Mouse (Mus musculus) cerebellum, postnatal 36 days (tissue): ENCODE data around the gene Elmo2.

Source experiments
- DNase-seq, 2 experiments: peaks; one replicate each; pipeline ENCODE4 v3.0.0; 2021 to 2022; ENCODE audit warnings: mixed read lengths in 2 of 2

The Elmo2 gene

DNA sequence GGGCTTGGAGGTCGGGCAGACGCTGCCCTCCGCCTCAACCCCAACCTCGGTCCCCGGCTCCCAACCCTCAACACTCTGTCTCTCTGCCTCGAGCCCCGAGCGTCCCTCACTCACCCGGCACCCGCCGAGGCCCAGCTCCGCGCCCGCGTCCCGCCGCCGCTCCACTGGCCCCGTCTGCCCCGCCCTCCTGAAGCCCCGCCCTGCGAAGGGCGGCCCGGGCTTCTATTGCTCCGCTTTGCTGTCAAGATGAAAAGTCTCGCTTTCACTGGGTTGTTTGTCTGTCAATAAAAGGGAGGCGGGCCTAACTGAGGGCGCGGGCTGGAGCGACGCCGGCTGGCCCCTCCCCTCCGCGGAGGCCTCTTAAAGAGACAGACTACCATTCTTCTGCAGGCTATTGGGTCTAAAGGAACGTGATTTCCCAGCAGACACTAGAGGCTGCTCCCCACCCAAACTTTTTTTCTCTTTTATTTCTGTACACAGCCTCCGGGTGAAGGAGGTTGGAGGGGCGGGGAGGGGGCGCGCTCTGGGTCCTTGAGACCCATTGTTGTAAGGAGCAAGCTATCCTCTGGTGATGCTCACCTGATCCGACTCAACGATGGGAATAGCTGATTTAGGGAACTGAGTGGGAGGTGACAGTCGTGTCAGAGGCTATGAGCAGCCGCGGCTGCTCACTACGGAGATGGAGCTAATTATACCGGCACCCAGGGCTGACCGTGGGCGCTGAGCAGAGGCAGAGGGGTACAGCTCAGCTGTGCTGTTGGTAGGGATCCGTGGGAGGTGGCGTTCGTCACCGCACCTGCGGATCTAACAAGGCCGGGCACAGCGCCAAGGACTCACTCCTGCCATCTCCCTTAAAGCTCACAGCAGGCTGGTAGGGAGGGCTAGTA is at the start of gene Elmo2:
Elmo2 (minus strand) TSS at position 176 of the 887 bp plus-strand sequence.
- peak; percentile 97 to 99 for DNase-seq

DNA sequence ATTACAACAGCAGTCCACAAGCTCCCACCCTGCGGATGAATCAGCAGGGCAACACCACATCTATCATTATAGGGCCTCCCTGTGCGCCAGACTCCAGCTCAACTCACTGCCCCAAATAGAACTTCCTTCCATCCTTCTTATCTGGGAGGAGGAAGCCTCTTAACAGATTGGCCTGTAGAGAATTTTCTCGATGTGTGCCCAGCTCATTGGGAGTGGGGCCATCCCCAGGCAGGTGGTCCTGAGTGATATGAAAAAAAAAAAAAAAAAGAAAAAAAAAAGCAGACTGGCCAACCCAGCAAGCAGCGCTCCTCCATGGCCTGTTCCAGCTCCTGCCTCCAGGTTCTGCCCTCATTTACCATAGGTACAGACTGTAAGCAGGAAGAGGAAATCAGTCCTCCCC is 49.7 kb upstream of the Elmo2 start:
- DNase-seq: no peak

DNA sequence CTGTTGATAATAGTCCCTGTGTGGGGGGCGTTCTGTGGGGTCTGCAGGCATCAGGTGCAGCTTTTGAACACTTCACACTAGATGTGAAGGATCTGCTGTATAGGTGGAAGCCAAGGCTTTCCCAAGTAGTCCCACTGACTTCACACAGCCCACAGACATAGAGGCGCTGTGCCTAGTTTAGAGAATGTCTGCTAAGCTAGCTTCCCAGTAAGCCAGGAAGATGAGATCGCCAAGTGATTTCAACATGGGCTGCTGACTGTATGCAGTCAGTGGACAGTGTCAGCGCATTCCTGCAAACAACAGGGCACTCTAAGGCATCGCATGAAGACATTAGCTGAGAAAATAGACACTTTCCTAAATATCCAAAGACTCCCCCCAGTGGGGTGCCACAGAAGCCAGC is 49.2 kb upstream of the Elmo2 start:
- DNase-seq: no peak

DNA sequence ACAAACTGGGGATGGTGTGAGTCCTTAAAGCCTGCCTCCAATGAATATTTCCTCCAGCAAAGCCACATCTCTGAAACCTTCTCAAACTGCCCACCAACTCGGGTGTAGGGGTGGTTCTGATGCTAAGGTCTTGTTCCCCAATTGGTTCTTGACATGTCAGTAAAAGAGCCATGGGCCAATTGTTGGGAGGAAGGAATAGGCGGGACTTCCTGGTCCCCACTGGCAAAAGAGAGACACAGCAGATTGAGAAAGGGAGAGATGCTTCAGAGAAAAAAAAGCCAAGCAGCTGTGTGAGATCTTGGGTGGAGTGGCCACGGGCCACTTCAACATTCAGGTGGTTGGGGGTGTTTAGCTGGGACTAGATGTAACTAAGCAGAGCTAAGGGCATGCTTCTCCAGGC is 44.8 kb upstream of the Elmo2 start:
- no peak for DNase-seq

DNA sequence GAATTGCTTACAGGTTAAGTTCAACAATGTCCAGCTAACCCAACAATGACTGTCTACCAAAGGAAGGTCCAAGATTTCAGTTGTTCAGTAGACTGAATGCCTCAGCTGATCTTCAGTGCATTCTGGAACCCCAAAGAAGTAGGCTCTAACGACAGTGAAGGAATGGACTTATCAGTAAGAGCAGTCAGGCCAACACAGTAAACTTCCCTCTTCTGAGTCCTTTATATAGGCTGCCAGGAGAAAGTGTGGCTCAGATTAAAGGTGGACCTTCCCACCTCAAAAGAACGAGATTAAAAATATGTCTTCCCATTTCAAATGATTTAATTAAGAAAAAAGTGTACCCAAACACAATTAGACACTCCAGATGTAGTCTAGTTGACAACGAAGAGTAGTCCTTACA is 44.1 kb upstream of the Elmo2 start:
- DNase-seq: no peak

DNA sequence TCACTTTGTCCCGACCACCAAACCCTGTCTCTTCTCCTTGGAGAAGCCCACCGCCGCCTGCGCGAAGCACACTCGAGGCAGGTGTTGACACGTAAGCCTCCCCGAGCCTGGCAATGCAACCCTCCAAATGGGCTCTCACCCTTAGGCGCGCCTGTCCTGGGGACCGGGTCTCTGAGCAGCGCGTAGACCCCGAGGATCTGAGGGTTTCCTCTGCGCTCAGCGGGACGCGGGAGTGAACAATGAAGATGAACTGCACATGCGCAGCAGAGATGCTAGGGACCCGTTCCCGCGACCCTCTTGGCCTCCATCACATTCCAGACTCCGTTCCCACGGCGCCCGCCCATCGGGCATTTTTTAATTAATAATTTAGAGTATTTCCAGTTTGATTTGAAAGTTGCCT is 42.2 kb upstream of the Elmo2 start, which contains the start of gene Zfp663:
Zfp663 (minus strand) TSS at position 234 of the 400 bp plus-strand sequence.
- no peak for DNase-seq

DNA sequence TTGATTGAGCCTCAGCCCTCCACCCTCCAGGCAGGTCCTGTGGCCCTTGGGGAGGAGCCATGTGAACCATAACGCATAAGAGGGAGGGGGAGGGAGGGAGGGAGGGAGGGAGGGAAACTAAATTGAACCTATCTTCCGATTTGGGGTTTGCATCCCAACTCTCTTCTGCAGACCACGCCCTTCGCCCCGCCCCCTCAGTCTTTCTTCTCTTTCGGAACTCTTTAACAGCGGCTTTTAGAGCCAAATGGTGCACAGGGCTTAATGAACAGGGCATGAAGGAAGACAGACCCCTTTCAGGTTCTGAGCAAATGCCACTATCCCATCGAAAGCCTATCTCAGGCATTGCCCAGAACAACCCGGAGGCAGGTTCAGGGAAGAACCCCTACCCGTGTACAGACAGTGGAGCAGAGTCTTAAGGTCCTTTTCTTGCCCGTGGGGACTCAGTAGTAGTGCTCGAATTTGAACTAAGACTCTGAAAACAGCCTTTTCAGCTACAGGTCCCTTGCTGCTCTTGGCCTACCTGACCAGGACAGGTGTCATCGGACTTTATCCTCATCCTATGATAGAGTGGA is 41.7 kb upstream of the Elmo2 start:
- DNase-seq: no peak

DNA sequence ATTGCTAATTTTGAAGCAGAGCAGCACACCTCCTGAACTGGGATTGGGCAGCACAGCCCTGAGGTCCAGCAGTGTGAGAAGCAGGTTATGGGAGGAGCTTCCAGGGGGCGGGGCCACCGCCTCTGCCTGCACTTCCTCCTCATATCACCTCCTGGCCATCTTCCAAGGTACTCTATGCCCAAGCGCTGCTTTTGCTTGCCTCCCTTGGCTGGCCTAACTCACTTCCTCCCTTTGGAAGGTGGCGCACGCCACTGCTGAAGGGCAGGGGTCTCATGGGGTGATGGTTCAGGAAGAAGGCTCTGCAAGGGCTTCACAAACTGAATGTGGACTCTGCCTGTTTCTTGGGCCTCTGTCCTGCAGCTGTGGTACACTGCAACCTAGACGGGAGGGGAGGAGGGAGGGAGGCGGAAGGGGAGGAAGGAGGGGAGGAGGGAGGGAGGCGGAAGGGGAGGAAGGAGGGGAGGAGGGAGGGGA is 40.8 kb upstream of the Elmo2 start:
- no peak for DNase-seq

DNA sequence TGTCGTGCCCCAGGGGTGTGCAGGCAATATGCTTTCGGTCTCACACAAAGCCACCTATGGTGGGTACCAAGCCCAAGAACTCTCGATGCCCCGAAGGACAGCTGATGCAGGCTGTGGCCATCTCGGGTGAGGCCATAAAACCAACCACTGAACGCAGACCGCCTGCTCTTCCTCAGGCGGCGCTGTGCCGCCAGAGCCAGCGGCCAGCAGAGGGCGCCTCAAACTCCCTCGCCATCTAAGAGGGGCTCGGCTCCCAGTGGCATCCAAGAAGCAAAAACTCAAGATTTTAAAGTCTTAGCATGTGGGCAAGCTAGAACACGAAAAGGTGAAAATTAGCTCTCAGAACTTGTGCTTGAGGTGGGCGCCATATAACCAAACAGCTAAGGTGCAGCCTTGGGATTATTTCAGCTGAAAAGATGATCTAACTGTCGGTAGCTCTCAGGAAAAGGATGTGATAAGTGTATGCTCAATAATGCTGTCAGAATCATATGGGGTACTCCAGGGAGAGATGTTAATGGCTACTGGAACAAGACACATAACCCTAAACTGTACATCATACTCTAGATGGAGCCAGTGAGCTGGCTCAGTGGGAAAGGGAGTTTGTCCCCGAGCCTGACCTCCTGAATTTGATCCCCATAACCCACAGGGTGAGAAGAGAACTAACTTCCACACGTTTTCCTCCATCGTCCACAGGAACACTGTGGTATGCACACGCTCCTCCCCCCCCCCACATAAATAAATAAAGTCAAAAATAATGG is 38.2 kb upstream of the Elmo2 start:
- peak; percentile 65 to 72 for DNase-seq

DNA sequence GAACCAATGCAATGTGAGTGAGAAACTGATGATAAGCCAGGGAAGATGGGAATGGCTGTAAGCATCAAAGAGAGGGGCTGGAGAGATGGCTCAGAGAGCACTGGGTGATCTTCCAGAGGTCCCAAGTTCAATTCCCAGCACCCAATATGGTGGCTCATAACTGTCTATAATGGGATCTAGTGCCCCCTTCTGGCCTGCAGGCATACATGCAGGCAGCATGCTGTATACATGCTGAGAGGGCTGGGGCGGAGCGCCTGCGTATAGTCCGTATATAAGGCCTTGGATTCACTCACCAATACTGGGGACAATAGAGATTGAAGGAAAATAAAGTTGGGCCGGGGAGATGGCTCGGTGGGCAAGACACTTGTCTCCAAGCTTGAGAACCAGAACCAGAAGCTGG is 37.0 kb upstream of the Elmo2 start:
- no peak for DNase-seq

DNA sequence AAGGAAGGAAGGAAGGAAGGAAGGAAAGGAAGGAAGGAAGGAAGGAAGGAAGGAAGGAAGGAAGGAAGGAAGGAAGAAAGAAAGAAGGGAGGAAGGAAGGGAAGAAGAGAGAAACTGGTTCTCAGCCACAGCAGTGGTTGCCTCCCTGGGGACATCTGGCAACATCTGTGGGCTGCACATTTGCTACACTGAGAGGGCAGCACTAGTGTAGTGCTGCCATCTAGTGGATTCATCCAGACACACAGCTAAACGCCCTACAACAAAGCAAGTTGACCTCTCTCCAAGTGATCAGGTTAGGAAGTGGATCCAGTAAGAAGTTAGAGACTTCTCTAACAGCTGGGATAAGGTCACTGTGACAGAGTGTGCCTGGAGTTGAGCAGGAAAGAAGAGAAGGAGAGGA is 34.6 kb upstream of the Elmo2 start:
- DNase-seq: peak; percentile 36 to 44

DNA sequence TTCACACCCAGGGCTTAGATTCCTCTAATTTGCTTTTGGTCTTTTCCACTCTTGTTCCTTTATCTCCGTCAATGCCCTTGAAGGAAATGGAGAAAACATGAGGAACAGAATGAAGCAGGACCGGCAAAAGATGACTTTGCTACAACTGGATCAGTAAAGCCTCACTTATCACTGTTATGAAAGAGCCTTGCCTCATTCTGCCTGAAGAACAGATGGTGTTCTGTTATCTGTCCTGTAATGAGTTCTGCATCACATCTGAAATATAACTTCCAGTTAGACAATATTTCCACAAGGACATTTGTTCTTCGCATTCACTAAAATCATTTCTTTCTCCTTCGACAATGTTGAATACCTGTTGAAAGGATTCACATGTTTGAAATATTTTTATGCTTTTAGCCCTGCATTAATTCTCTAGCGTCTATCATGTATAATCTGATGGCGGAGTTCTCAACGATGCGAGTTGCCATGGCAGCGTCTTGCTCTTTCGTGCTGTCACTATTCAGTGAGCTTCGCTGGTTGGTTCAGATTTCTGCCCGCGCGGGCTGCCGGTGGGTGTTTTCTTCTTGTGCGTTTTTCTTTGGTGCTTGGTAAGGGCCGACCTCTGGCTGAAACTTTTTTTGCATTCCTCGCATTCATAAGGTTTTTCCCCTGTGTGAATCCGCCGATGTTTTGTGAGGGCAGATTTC is 25.7 kb upstream of the Elmo2 start:
- DNase-seq: no peak

DNA sequence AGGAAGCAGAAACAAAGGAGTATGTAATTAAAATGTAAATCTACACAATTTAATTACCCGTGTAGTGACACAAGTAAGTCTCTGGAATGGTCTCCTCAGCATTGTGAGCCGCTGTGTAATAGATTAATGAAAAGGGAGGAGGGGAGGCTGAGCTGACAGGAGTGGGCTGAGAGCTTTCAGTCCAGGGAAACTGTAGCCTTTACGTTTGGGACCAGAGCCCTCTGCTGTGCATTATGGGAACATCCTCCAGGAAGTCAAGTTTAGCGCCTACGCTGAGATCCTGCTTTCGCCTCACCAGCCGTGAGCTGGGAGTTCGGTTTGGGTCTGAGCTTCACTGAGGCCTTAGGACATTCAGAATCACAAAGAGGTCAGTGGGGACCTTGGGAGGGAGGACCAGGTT is 23.2 kb upstream of the Elmo2 start:
- DNase-seq: peak; percentile 50 to 54

DNA sequence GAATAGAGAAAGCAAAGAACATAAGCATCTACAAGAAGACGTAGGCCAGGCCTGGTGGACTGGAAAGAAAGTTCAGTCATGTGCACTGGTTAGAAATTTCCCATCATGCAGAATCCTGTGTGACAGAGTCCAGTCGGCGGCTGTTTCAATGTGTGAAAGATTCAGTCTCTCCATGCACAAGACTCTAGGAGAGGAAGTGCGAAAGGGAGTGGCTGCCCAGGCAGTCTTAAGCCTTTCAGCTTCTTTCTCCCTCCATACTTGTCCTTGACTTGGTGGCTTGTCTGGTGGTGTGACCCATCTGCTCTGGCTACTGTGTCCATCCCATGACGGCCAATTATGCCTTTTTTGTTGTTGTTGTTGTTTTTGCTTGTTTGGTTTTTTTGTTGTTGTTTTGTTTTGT is 19.9 kb upstream of the Elmo2 start:
- no peak for DNase-seq

DNA sequence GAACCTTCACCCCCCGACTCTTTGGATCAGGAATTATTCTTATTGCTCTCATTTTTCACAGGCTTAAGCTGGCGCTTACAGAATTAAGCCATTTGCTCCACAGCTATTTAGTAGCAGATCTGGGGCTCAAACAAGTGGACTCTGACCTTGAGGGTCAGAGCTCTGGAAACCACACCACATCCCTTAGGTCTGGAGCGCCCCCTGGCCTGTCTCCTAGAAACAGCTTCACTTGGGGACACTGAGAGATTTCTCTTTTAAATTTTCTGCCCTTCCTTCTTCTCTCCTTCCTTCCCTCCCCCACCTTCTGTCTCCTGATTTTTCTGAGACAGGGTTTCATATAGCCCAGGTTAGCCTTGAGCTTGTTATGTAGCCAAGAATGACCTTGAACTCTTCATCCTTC is 10.9 kb upstream of the Elmo2 start:
- DNase-seq: peak; percentile 73 to 77

DNA sequence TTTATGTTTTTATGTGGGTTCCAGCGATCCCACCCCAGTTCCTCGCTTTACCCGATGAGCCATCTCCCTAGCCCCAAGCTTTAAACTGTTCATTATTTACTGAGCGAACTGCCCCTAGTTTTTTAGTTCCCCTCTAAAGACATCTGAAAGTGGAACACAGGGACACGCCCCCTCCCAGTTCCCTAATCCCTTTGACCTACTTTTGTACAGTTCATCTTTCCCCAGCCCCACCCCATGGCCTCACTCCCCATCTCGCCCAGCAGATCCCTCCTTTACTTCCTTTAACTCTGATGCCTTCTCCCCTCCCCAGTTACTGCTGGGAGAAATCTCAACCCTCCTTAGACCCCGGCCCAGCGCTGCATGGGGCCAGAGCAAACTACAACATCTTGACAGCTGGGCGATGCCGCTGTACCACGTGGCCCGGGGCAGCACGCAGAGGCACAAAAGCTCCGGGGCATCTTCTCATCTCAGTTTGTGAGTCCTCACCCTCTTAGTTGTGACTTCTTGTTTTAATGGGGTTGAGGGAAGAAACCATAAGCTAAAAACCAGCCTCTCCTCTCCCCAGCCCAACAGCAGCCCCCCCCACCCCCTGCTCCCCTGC is 6.4 kb upstream of the Elmo2 start:
- DNase-seq: no peak

DNA sequence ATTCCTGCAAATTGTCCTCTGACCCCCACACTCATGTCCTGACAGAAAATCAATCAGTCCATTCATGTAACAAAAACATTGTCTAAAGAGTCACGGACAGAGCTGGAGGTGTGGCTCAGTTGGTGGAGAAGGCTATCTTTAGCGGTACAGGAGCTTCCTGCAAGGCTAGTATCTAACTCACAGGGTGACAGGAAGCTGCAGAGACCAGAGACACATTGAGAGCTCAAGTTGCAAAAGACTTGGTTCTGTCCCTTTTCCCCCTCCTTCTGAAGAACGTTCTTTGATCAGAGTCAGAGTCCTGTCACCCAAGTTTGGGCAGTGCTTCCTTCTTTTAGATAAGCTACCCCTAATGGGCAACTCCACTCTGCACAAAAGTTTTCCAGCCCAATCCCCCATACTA is 3.4 kb upstream of the Elmo2 start:
- DNase-seq: no peak

DNA sequence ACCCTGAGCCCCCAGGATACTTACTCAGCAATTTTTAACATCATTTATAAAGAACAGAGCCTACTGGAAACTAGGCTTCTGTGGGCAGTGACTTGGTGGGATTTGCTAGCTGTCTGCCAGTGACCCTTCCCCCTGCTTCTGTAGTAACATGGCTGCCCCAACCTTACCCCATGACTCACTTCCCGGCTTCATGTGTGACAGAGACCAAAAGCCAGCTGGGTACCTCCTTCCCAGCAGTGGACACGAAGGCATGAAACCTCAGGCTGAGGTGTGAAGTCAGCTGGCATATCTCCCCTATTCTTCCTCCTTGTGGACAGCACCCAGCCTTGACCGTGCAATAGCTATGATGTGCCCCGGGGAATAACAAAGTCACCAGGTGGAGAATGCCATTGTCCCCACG is 2.5 kb upstream of the Elmo2 start:
- no peak for DNase-seq

DNA sequence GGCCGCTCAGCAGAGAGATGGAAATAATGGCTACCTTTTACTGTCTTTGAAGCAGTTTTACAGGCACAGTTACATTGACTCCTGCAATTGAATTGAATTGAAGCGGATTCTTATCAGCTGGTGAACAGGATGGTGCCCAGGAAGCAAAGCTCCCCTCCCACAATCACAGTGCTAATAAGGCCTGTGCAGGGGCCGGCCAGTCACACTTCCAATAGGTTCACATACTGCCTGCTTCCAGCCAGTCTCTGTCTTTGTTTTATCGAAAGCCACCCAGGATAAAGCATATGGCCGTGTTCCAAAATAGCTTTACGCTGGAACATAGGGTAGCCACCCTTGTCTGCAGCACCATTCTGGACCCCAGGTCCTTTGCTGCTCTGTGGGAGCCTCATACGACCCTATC is 1.1 kb upstream of the Elmo2 start:
- DNase-seq: no peak

DNA sequence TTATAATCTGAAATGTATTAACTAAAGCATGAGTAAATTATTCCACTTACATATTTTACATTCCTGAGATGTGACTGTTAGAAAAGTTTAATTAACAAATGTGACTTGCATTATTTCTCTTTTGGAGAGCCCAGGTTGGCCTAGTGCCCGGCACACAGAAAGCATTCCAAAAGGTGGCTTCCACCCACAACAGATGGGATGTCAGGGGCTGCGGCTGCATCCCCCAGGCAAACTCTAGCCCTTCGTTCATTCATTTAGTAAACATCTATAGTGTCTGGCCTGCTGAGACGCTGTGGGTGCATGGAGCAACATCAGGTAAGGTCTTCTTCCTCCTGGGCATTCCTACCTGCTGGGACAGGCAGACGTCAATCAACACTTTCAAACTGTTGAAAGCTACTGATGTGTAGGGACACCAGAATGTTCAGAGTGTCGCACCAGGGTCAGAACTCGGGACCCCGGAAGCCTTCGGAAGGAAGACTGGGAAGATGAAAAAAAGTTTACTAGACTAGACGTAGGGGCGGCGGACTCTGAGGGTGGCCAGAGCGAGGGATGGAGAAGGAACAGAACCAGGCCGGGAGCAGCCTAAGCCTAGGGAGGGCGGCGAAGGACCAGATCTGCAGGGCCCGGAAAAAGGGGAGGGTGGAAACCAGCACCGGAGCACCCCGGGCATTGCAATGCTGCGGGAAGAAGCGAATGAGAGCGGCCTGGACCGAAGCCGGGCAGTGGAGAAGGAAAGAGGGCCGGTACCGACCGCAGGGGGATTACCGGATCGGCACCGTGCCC is 567 bp downstream of the Elmo2 start:
- peak in 1 of 2 experiments; percentile 62 for DNase-seq

DNA sequence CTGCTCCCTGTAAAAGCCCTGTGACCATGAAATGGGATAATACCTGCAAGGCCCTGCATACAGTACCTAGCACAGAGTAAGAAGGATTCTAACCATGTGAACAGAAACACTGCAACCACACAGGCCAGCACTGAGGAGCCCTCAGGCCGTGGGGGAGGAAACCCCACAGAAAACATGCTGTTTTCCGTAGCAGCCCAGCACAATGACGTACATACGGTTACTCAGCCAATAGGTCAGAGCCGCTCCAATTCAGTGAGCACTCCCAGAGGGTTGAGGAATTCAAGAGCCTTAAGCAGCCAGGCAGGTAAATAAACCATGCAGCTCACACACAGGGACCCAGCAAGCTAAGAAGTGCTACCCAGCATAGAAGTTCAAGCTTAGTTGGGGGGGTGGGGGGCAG is 2.4 kb downstream of the Elmo2 start:
- DNase-seq: peak; percentile 31 to 37

DNA sequence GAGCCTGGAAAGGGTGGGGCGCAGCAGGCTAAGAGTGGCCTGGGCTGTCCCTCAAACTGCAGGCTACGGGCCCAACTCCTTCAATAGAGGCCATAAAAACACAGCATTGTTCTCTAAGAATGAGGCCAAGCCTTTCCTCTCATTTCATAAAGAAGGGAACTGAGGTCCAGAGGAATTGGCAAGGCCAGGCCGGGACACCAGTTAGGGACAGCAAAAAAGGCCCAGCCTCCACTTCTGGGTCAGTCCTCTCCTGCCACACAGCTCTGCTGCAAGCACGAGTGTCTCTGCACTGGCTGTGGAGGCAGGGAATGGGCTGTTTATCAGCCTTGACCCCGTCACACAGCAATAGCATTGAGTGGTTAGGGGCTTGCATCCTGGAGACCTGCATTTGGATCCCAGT is 2.8 kb downstream of the Elmo2 start:
- peak; percentile 20 for DNase-seq
